ENCODE assay signal across 26 mouse cellular contexts in genomic region chr3:76572920-76573541, GRCm38 (mm10).
DNase-seq lines count a peak whose midpoint lies in the region; ATAC-seq lines count a peak whose summit lies in the region.
"Had no signal": no experiment of that assay in that cellular context is flagged by ENCODE, and none has a peak within 500 bp of the region (broad histone marks: within the 10 kb centered on the region; RNA-seq: fewer than 3 reads in every experiment).

No protein-coding gene starts in this region.

- H3K4me1 ChIP-seq in forebrain, embryonic 11.5 days (replicated peaks; ENCODE audit: control insufficient read depth, insufficient read depth, low read length): no peaks in the 10 kb centered on the region
- peaks cover 2% of the 10 kb centered on the region; the same call in 1 of the 2 replicates for H3K4me1 ChIP-seq in forebrain, embryonic 12.5 days
- H3K4me1 ChIP-seq in hindbrain, embryonic 14.5 days (replicated peaks; ENCODE audit: control insufficient read depth, insufficient read depth, low read length): 0 out of 2 replicates have a peak, but pooled peaks cover 4% of the 10 kb centered on the region
- H3K4me1 ChIP-seq in hindbrain, embryonic 10.5 days (replicated peaks): no peaks in the 10 kb centered on the region
- H3K4me1 ChIP-seq in midbrain, embryonic 16.5 days (ENCODE audit: control insufficient read depth, insufficient read depth, low read length): no peaks in the 10 kb centered on the region; the same call in 1 of the 2 replicates
- H3K4me1 ChIP-seq: embryonic facial prominence, embryonic 10.5 days; heart, embryonic 12.5 days; hindbrain, embryonic 13.5 days; intestine, embryonic 15.5 days; limb, embryonic 10.5 days; liver, embryonic 15.5 days; lung, embryonic 15.5 days had no signal

- no peak overlapping the region for H3K9ac ChIP-seq in forebrain, embryonic 11.5 days (ENCODE audit: low read length)
- H3K9ac ChIP-seq in forebrain, embryonic 12.5 days: no peak overlapping the region
- H3K9ac ChIP-seq in hindbrain, embryonic 14.5 days: no peak overlapping the region
- H3K9ac ChIP-seq in midbrain, embryonic 16.5 days (ENCODE audit: low read depth, low read length): no peak overlapping the region
- H3K9ac ChIP-seq: heart, embryonic 12.5 days; hindbrain, embryonic 13.5 days; intestine, embryonic 15.5 days; liver, embryonic 15.5 days; lung, embryonic 15.5 days had no signal

- DNase-seq in forebrain, embryonic 11.5 days (ENCODE audit: low spot score): no peak
- no peak for DNase-seq in hindbrain, embryonic 14.5 days (ENCODE audit: low spot score)
- no peak for DNase-seq in hindbrain, embryonic 10.5 days (ENCODE audit: low spot score)
- DNase-seq in adrenal gland, adult 18-20 months (ENCODE audit: low spot score in 2 of 2): no peak
- no peak for DNase-seq in thymus, postnatal 10 days (ENCODE audit: low spot score in 2 of 2)
- DNase-seq: adrenal gland, postnatal 14 days; cerebellum, adult 11 months; cerebellum, adult 9-11 months; gastrocnemius, postnatal 14 days; heart, adult 11 months; heart, postnatal 10 days; kidney, adult 8-10 months; kidney, postnatal 10 days; liver; right cerebral cortex, postnatal 4 days; thymus, postnatal 25 days had no signal

- H3K4me3 ChIP-seq in forebrain, embryonic 11.5 days (ENCODE audit: low read depth, low read length): no peak overlapping the region
- H3K4me3 ChIP-seq in forebrain, embryonic 12.5 days (replicated peaks): no peak overlapping the region
- no peak overlapping the region for H3K4me3 ChIP-seq in hindbrain, embryonic 14.5 days (replicated peaks; ENCODE audit: low read length)
- no peak overlapping the region for H3K4me3 ChIP-seq in hindbrain, embryonic 10.5 days
- H3K4me3 ChIP-seq in midbrain, embryonic 16.5 days (ENCODE audit: low read depth, low read length): no peak overlapping the region
- H3K4me3 ChIP-seq: embryonic facial prominence, embryonic 10.5 days; heart, embryonic 12.5 days; hindbrain, embryonic 13.5 days; intestine, embryonic 15.5 days; limb, embryonic 10.5 days; liver, embryonic 15.5 days; lung, embryonic 15.5 days had no signal

- no peak overlapping the region for H3K4me2 ChIP-seq in forebrain, embryonic 11.5 days (ENCODE audit: low read depth, low read length, severe bottlenecking)
- no peak overlapping the region for H3K4me2 ChIP-seq in forebrain, embryonic 12.5 days
- H3K4me2 ChIP-seq in hindbrain, embryonic 14.5 days (replicated peaks): no peak overlapping the region
- 0 out of 2 replicates have a peak overlapping the region, but pooled peaks have one; percentile 12 for H3K4me2 ChIP-seq in midbrain, embryonic 16.5 days (ENCODE audit: low read length)
- H3K4me2 ChIP-seq: heart, embryonic 12.5 days; hindbrain, embryonic 13.5 days; intestine, embryonic 15.5 days; liver, embryonic 15.5 days; lung, embryonic 15.5 days had no signal

- H3K36me3 ChIP-seq in forebrain, embryonic 11.5 days (ENCODE audit: control insufficient read depth, insufficient read depth, low read length): no peaks in the 10 kb centered on the region
- no peaks in the 10 kb centered on the region for H3K36me3 ChIP-seq in forebrain, embryonic 12.5 days (replicated peaks)
- H3K36me3 ChIP-seq in hindbrain, embryonic 14.5 days (replicated peaks; ENCODE audit: control insufficient read depth, insufficient read depth): no peaks in the 10 kb centered on the region
- no peaks in the 10 kb centered on the region for H3K36me3 ChIP-seq in hindbrain, embryonic 10.5 days
- no peaks in the 10 kb centered on the region for H3K36me3 ChIP-seq in midbrain, embryonic 16.5 days (ENCODE audit: control insufficient read depth, insufficient read depth, low read length)
- H3K36me3 ChIP-seq: embryonic facial prominence, embryonic 10.5 days; heart, embryonic 12.5 days; hindbrain, embryonic 13.5 days; intestine, embryonic 15.5 days; limb, embryonic 10.5 days; liver, embryonic 15.5 days; lung, embryonic 15.5 days had no signal

- ATAC-seq in forebrain, embryonic 11.5 days (replicated peaks; ENCODE audit: low FRiP score): peak; percentile 26; the same call in 1 of the 2 replicates
- no peak for ATAC-seq in forebrain, embryonic 12.5 days (ENCODE audit: low FRiP score)
- ATAC-seq in hindbrain, embryonic 14.5 days (ENCODE audit: low FRiP score): peak; percentile 40; the same call in 1 of the 2 replicates
- peak; percentile 82 for ATAC-seq in midbrain, embryonic 16.5 days
- ATAC-seq: intestine, embryonic 15.5 days had no signal

- H3K27ac ChIP-seq in forebrain, embryonic 11.5 days (ENCODE audit: low read depth, low read length): no peak overlapping the region
- no peak overlapping the region for H3K27ac ChIP-seq in forebrain, embryonic 12.5 days
- H3K27ac ChIP-seq in hindbrain, embryonic 14.5 days: no peak overlapping the region
- no peak overlapping the region for H3K27ac ChIP-seq in hindbrain, embryonic 10.5 days
- peak overlapping the region; percentile 20; the same call in 1 of the 2 replicates for H3K27ac ChIP-seq in midbrain, embryonic 16.5 days (ENCODE audit: low read length)
- H3K27ac ChIP-seq: embryonic facial prominence, embryonic 10.5 days; hindbrain, embryonic 13.5 days; intestine, embryonic 15.5 days; limb, embryonic 10.5 days; liver, embryonic 15.5 days; lung, embryonic 15.5 days; macrophage had no signal

- no peaks in the 10 kb centered on the region for H3K27me3 ChIP-seq in forebrain, embryonic 11.5 days (ENCODE audit: control insufficient read depth, insufficient read depth, low read length)
- H3K27me3 ChIP-seq in forebrain, embryonic 12.5 days: no peaks in the 10 kb centered on the region
- H3K27me3 ChIP-seq in hindbrain, embryonic 14.5 days (ENCODE audit: control insufficient read depth, insufficient read depth, low read length): no peaks in the 10 kb centered on the region
- no peaks in the 10 kb centered on the region for H3K27me3 ChIP-seq in hindbrain, embryonic 10.5 days (ENCODE audit: insufficient read depth, poor library complexity, severe bottlenecking)
- no peaks in the 10 kb centered on the region for H3K27me3 ChIP-seq in midbrain, embryonic 16.5 days (ENCODE audit: control insufficient read depth, insufficient read depth, low read depth, low read length)
- H3K27me3 ChIP-seq: heart, embryonic 12.5 days; hindbrain, embryonic 13.5 days; intestine, embryonic 15.5 days; liver, embryonic 15.5 days; lung, embryonic 15.5 days had no signal

- 76% methylated on average over 3 of the region's 3 CpGs for WGBS in forebrain, embryonic 11.5 days
- 63% methylated on average over 3 of the region's 3 CpGs for WGBS in forebrain, embryonic 12.5 days
- WGBS in hindbrain, embryonic 14.5 days: 34% methylated on average over 3 of the region's 3 CpGs
- 77% methylated on average over 3 of the region's 3 CpGs for WGBS in hindbrain, embryonic 10.5 days
- 24% methylated on average over 3 of the region's 3 CpGs for WGBS in midbrain, embryonic 16.5 days

- H3K9me3 ChIP-seq in forebrain, embryonic 11.5 days (ENCODE audit: control insufficient read depth, low read length): no peaks in the 10 kb centered on the region
- H3K9me3 ChIP-seq in forebrain, embryonic 12.5 days: no peaks in the 10 kb centered on the region
- no peaks in the 10 kb centered on the region for H3K9me3 ChIP-seq in hindbrain, embryonic 14.5 days (ENCODE audit: control insufficient read depth, low read length)
- no peaks in the 10 kb centered on the region for H3K9me3 ChIP-seq in hindbrain, embryonic 10.5 days
- H3K9me3 ChIP-seq in midbrain, embryonic 16.5 days (replicated peaks; ENCODE audit: control insufficient read depth, low read length, poor library complexity, severe bottlenecking): no peaks in the 10 kb centered on the region
- H3K9me3 ChIP-seq: embryonic facial prominence, embryonic 10.5 days; heart, embryonic 12.5 days; hindbrain, embryonic 13.5 days; intestine, embryonic 15.5 days; limb, embryonic 10.5 days; liver, embryonic 15.5 days; lung, embryonic 15.5 days had no signal
